Mouse (Mus musculus) thymus, adult 2 months (tissue): ENCODE measurements around the gene Elovl6.

ENCODE experiments used
- CTCF ChIP-seq: fragments of 200-500 bp; IDR thresholded peaks from 2 replicates; pipeline ENCODE4 v1.5.1; 2012; ENCODE audit warnings: mild to moderate bottlenecking, control low read depth, low read length, moderate library complexity, borderline replicate concordance; ENCODE audit not compliant: control insufficient read depth, poor library complexity, insufficient read depth; ENCODE audit errors: extremely low read depth
- POLR2A ChIP-seq: fragments of 200-500 bp; IDR thresholded peaks from 2 replicates; pipeline ENCODE4 v1.6.1; 2012; ENCODE audit warnings: mild to moderate bottlenecking, low read length, control low read depth, moderate library complexity; ENCODE audit not compliant: control insufficient read depth, poor library complexity, insufficient read depth; ENCODE audit errors: extremely low read depth

GRCm38 (mm10) chr3:129587916-129588315, 55.8 kb downstream of the Elovl6 start:
- TF ChIP-seq POLR2A (no peak), CTCF (no peak)
